Mouse (Mus musculus) telencephalon, adult 2 months (tissue): Measurements from ENCODE around the gene Ppard.
A peak's percentile ranks its signal among the peaks of the same experiment; 100 is the strongest.
"Not testable (repeated sequence)": the region's sequence is repeated elsewhere in the genome, so short reads cannot be mapped to it uniquely, and the experiment has no call there.

Source experiments
- DNase-seq: peaks from one replicate; pipeline ENCODE4 v3.0.0-alpha.2; 2011; ENCODE audit warnings: low read depth, low spot score

Gene Ppard

GRCm38 (mm10) chr17:28313212-28313879, 80.8 kb downstream of the Ppard start, which contains the start of gene Fance:
Gene Fance, plus strand, starts transcription at chr17:28313519.
- DNase-seq, result peak; percentile 99

- peak; percentile 23 for DNase-seq
These were observed 81.4 kb downstream of the Ppard start for GRCm38 (mm10) chr17:28313880-28314225.

- no peak for DNase-seq
These were observed 83.2 kb downstream of the Ppard start for GRCm38 (mm10) chr17:28315611-28316160.

- no peak for DNase-seq
These were observed 84.0 kb downstream of the Ppard start for GRCm38 (mm10) chr17:28316476-28316875.

- no peak for DNase-seq
These were observed 84.6 kb downstream of the Ppard start for GRCm38 (mm10) chr17:28317091-28317490.

GRCm38 (mm10) chr17:28317725-28318124, 85.2 kb downstream of the Ppard start:
- no peak for DNase-seq

GRCm38 (mm10) chr17:28321700-28322099, 89.2 kb downstream of the Ppard start:
- DNase-seq, result peak; percentile 15

GRCm38 (mm10) chr17:28323786-28324185, 91.3 kb downstream of the Ppard start:
- DNase-seq, result no peak

- not testable (repeated sequence) for DNase-seq
These were observed 91.9 kb downstream of the Ppard start for GRCm38 (mm10) chr17:28324416-28324815.

GRCm38 (mm10) chr17:28325751-28326150, 93.3 kb downstream of the Ppard start:
- DNase-seq, result no peak

GRCm38 (mm10) chr17:28326951-28327350, 94.5 kb downstream of the Ppard start:
- no peak for DNase-seq

GRCm38 (mm10) chr17:28327673-28328325, 95.3 kb downstream of the Ppard start:
- DNase-seq, result peak; percentile 17

GRCm38 (mm10) chr17:28328366-28328928, 95.9 kb downstream of the Ppard start, which contains the start of gene Rpl10a:
Gene Rpl10a, plus strand, starts transcription at chr17:28328471.
- DNase-seq, result peak; percentile 92

- DNase-seq, result no peak
These were observed 96.4 kb downstream of the Ppard start for GRCm38 (mm10) chr17:28328946-28329345.

GRCm38 (mm10) chr17:28329503-28330231, 97.2 kb downstream of the Ppard start:
- DNase-seq, result no peak

- no peak for DNase-seq
These were observed 97.7 kb downstream of the Ppard start for GRCm38 (mm10) chr17:28330232-28330546.

- not testable (repeated sequence) for DNase-seq
These were observed 98.1 kb downstream of the Ppard start for GRCm38 (mm10) chr17:28330590-28330989.

- no peak for DNase-seq
These were observed 99.0 kb downstream of the Ppard start for GRCm38 (mm10) chr17:28331241-28332112.

- no peak for DNase-seq
These were observed 99.8 kb downstream of the Ppard start for GRCm38 (mm10) chr17:28332113-28332914.

GRCm38 (mm10) chr17:28332915-28333546, 100.5 kb downstream of the Ppard start:
- no peak for DNase-seq
